Mouse (Mus musculus) liver, embryonic 11.5 days (tissue): ENCODE measurements around the gene Rab5c. TPM values are rescaled to one million over a fixed set of nuclear protein-coding genes. Genes with fewer than 3 reads are reported as not detected.

Experiments used
- ATAC-seq: fragments of 200-750 bp; cut with Nextera tagmentation; replicated peaks from 2 replicates; pipeline ENCODE4 v1.8.0; 2017; ENCODE audit warnings: moderate number of reproducible peaks, mild to moderate bottlenecking, moderate TSS enrichment, moderate library complexity; ENCODE audit not compliant: low FRiP score
- DNase-seq: peaks from one replicate; pipeline ENCODE4 v3.0.0-alpha.2; 2017; ENCODE audit warnings: low spot score
- H3K27ac ChIP-seq: fragments of 300-500 bp; sonication (generic); 2 replicates; pipeline ENCODE4 v1.5.1; 2014; ENCODE audit warnings: mild to moderate bottlenecking, low read depth, low read length, control low read depth
- H3K27me3 ChIP-seq: fragments of 300-500 bp; sonication (generic); replicated peaks from 2 replicates; pipeline ENCODE4 v1.6.1; 2014; ENCODE audit warnings: low read length, mixed read lengths; ENCODE audit not compliant: control insufficient read depth, insufficient read depth
- H3K36me3 ChIP-seq: fragments of 300-500 bp; sonication (generic); 2 replicates; pipeline ENCODE4 v1.6.1; 2014; ENCODE audit warnings: mild to moderate bottlenecking, low read length, moderate library complexity, mixed read lengths; ENCODE audit not compliant: control insufficient read depth, insufficient read depth
- H3K4me1 ChIP-seq: fragments of 300-500 bp; sonication (generic); replicated peaks from 2 replicates; pipeline ENCODE4 v1.6.1; 2014; ENCODE audit warnings: low read length, mixed read lengths; ENCODE audit not compliant: control insufficient read depth, insufficient read depth
- H3K4me2 ChIP-seq: fragments of 300-500 bp; sonication (generic); 2 replicates; pipeline ENCODE4 v1.6.1; 2014; ENCODE audit warnings: mild to moderate bottlenecking, control low read depth, moderate library complexity
- H3K4me3 ChIP-seq: fragments of 300-500 bp; sonication (generic); 2 replicates; pipeline ENCODE4 v1.5.1; 2014; ENCODE audit warnings: low read depth, low read length, control low read depth
- H3K9ac ChIP-seq: fragments of 300-500 bp; sonication (generic); 2 replicates; pipeline ENCODE4 v1.6.1; 2014; ENCODE audit warnings: low read depth, low read length, control low read depth
- H3K9me3 ChIP-seq: fragments of 300-500 bp; sonication (generic); 2 replicates; pipeline ENCODE4 v1.6.1; 2016; ENCODE audit warnings: low read length, inconsistent platforms, mixed read lengths; ENCODE audit not compliant: control insufficient read depth
- WGBS: fragments of 180-500 bp; shearing (Covaris S2); extraction: QIAGEN DNeasy Blood & Tissue Kit; methylation state at CpG from one replicate; pipeline ENCODE4 v1.1.7; 2014; 5-methylcytosine and 5-hydroxymethylcytosine counted together
- polyA plus RNA-seq: library from polyadenylated mRNA; unstranded; fragments of >200 nt; fragmentation: Nextera tagmentation; extraction: Ambion mirVana; gene quantifications from 2 replicates; pipeline ENCODE4 v1.2.1, GENCODE M21; 2014

The Rab5c gene
- polyA plus RNA-seq, 1 experiment from 2014 or later, result 51.2 TPM

DNA sequence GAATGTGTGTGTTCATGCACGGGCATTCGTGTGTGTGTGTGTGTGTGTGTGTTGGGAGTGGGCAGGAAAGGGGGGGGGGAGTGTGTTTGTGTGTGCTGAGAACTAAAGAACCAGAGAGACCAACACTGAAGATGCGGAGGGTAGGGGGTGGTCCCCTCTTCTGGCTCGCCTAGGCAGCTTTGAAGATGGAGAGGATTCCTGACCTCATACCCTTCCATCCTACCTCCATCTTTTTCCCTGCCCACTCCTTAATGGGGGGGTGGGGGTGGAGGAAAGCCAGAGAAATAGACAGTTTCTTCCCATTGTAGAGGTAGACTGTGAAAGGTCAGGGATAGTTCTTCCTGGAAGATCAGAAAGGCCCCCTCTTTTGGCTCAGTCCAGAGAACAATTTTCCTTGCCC is 24.8 kb downstream of the Rab5c start:
- peak overlapping the region; percentile 68; the same call in 1 of the 2 replicates for H3K9ac ChIP-seq
- peak overlapping the region; percentile 88 for H3K27ac ChIP-seq
- 59% methylated on average over 4 of the region's 4 CpGs for WGBS
- ATAC-seq (no peak), DNase-seq (no peak)
- peaks cover 33% of the 10 kb centered on the region for H3K4me1 ChIP-seq
- H3K9me3 ChIP-seq, result no peaks in the 10 kb centered on the region
- H3K27me3 ChIP-seq, result no peaks in the 10 kb centered on the region
- H3K4me2 ChIP-seq, result peak overlapping the region; percentile 95
- peaks cover 35% of the 10 kb centered on the region for H3K36me3 ChIP-seq
- H3K4me3 ChIP-seq, result peak overlapping the region; percentile 48; the same call in 1 of the 2 replicates

DNA sequence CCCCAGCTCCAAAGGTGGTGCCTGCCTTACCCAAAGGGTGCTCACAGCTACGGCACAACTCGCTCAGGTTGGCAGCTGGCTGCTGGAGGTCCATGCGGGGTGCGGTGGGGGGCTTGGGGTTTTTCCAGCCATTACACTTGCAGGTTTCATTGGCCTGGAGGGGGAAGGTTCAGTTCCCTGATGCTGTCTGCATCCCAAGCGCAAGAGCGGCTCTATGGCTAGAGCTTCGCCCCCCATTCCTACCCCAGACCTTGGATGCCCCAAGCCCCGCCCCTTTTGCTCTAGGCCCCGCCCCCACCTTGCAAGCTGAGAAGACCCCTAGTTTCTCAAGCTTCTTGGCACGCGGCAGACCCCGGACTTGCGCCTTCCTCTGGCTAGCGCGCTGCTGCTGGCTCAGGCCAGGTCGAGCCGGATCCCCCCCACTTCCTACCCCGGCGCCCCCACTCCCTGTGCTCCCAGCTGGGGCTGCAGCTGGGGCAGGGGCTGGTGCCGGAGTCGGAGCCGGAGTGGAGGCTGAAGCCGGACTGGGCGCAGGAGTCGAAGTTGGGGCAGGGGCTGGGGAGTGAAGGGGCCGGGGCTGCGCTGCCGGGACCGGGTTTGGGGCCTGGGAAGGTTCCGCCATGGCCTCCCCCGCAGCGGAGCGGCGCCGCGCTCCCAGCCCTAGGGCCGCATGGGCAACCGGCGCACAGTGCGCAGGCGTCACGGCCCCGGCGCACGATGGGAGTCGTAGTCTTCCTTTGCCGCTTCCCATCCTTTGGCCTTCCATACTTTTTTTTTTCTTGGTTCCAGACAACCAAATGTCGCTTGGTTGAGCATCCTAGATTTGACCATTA is 26.0 kb downstream of the Rab5c start, which contains the start of gene Kat2a:
Gene Kat2a, minus strand, starts transcription at position 683 of the 833 bp plus-strand sequence.
- Histone ChIP-seq H3K36me3 (peaks cover 39% of the 10 kb centered on the region), H3K9me3 (no peaks in the 10 kb centered on the region), H3K4me3 (peak within 1 kb of the TSS; percentile 77), H3K27ac (peak within 1 kb of the TSS; percentile 88), H3K9ac (peak within 1 kb of the TSS; percentile 98), H3K4me2 (peak within 1 kb of the TSS; percentile 95), H3K27me3 (no peaks in the 10 kb centered on the region), H3K4me1 (peaks cover 33% of the 10 kb centered on the region)
- DNase-seq (peak; percentile 80), ATAC-seq (peak; percentile 76)
- 2% methylated on average over 45 of the region's 48 CpGs for WGBS

- Histone ChIP-seq H3K27ac (no peak overlapping the region), H3K4me2 (peak overlapping the region; percentile 81), H3K4me3 (no peak overlapping the region), H3K9ac (peak overlapping the region; percentile 98), H3K9me3 (no peaks in the 10 kb centered on the region), H3K4me1 (peaks cover 33% of the 10 kb centered on the region), H3K36me3 (peaks cover 44% of the 10 kb centered on the region), H3K27me3 (no peaks in the 10 kb centered on the region)
- 85% methylated on average over 4 of the region's 4 CpGs for WGBS
- ATAC-seq (no peak), DNase-seq (no peak)
Measured at GRCm38 (mm10) chr11:100710977-100711376, 27.0 kb downstream of the Rab5c start.

DNA sequence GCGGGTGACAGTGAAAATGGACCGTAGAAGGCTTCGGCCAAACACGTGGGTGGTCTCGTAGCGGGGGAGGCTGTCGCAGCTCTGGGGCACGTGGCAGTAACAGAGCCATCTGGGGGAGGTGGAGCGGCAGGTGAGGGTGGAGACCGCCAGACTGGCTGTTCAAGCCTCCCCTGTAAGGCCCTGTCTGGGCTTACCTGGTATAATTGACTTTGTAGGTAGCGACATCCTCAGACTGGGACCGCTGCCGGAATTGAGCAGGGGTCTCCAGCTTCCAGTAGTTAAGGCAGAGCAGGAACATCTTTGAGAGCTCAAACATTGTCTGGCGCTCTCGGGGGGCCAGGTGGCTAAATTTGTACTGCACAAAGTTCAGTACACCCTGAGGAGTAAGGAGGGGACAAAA is 27.5 kb downstream of the Rab5c start:
- WGBS, result 93% methylated on average over 15 of the region's 15 CpGs
- DNase-seq (no peak), ATAC-seq (no peak)
- no peak overlapping the region for H3K4me3 ChIP-seq
- H3K36me3 ChIP-seq, result peaks cover 40% of the 10 kb centered on the region
- no peak overlapping the region for H3K9ac ChIP-seq
- H3K27me3 ChIP-seq, result no peaks in the 10 kb centered on the region
- peaks cover 33% of the 10 kb centered on the region for H3K4me1 ChIP-seq
- H3K4me2 ChIP-seq, result no peak overlapping the region
- H3K9me3 ChIP-seq, result no peaks in the 10 kb centered on the region
- no peak overlapping the region for H3K27ac ChIP-seq

- Histone ChIP-seq H3K4me1 (peaks cover 27% of the 10 kb centered on the region), H3K9ac (no peak overlapping the region), H3K36me3 (peaks cover 37% of the 10 kb centered on the region; the same call in 1 of the 2 replicates), H3K9me3 (no peaks in the 10 kb centered on the region), H3K4me2 (no peak overlapping the region), H3K27ac (no peak overlapping the region), H3K27me3 (no peaks in the 10 kb centered on the region), H3K4me3 (no peak overlapping the region)
- DNase-seq, result no peak
- whole genome bisulfite sequencing, result 92% methylated on average over 9 of the region's 9 CpGs
- ATAC-seq, result no peak
Measured at GRCm38 (mm10) chr11:100709201-100709810, 28.7 kb downstream of the Rab5c start.

GRCm38 (mm10) chr11:100705095-100705747 is 32.8 kb downstream of the Rab5c start:
- WGBS, result 91% methylated on average over 23 of the region's 23 CpGs
- Histone ChIP-seq H3K4me2 (no peak overlapping the region), H3K4me3 (no peak overlapping the region), H3K27ac (no peak overlapping the region), H3K4me1 (peaks cover 12% of the 10 kb centered on the region), H3K36me3 (peaks cover 33% of the 10 kb centered on the region; the same call in 1 of the 2 replicates), H3K9me3 (no peaks in the 10 kb centered on the region), H3K27me3 (no peaks in the 10 kb centered on the region), H3K9ac (no peak overlapping the region)
- DNase-seq, result no peak
- ATAC-seq, result no peak

- H3K4me1 ChIP-seq, result peaks cover 12% of the 10 kb centered on the region
- DNase-seq, result no peak
- WGBS, result 66% methylated on average over 7 of the region's 7 CpGs
- H3K9ac ChIP-seq, result peak within 1 kb of the TSS; percentile 36; the same call in 1 of the 2 replicates
- no peaks in the 10 kb centered on the region for H3K9me3 ChIP-seq
- H3K27ac ChIP-seq, result no peak within 1 kb of the TSS
- H3K27me3 ChIP-seq, result no peaks in the 10 kb centered on the region
- H3K4me3 ChIP-seq, result peak within 1 kb of the TSS; percentile 32
- peaks cover 28% of the 10 kb centered on the region; the same call in 1 of the 2 replicates for H3K36me3 ChIP-seq
- peak within 1 kb of the TSS; percentile 65 for H3K4me2 ChIP-seq
- ATAC-seq, result no peak
Measured at GRCm38 (mm10) chr11:100703851-100704531, 34.0 kb downstream of the Rab5c start, which contains the start of gene Dhx58. Gene Dhx58 (minus strand): TSS chr11:100704271.

GRCm38 (mm10) chr11:100703366-100703765 is 34.6 kb downstream of the Rab5c start:
- Histone ChIP-seq H3K4me1 (peaks cover 12% of the 10 kb centered on the region), H3K36me3 (peaks cover 22% of the 10 kb centered on the region; the same call in 1 of the 2 replicates), H3K27me3 (no peaks in the 10 kb centered on the region), H3K27ac (no peak overlapping the region), H3K4me3 (no peak overlapping the region), H3K4me2 (peak overlapping the region; percentile 65), H3K9me3 (no peaks in the 10 kb centered on the region), H3K9ac (no peak overlapping the region)
- ATAC-seq (no peak), DNase-seq (no peak)
- 67% methylated on average over 11 of the region's 11 CpGs for WGBS
